21 mouse cellular contexts compared by ENCODE assay signal in the genomic region with DNA sequence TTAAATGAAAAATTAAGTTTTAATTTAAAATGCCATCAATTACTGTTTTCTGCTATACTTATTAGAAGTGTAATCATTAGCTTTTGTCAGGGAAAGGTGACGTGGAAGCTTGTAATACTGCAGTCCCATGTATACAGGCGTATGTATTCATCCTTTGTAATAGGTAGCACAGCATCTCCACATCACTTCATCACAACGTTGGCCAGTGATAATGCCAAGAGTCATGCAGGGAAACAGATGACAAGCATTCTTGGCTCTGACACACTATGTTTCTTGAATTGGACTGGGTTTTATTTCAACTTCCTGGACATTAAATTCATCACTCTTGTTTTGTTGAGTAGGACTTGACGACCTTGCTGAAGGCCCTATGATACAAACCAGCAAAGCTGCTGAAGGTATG.
DNase-seq lines count a peak whose midpoint lies in the region; ATAC-seq and TF ChIP-seq lines count a peak whose summit lies in the region.
"Had no signal": no experiment of that assay in that cellular context is flagged by ENCODE, and none has a peak within 500 bp of the region (broad histone marks: within the 10 kb centered on the region; RNA-seq: fewer than 3 reads in every experiment).

No protein-coding gene starts in this region.

- H3K27me3 ChIP-seq in midbrain, postnatal 0 days (ENCODE audit: insufficient read depth, low read length), result no peaks in the 10 kb centered on the region
- no peaks in the 10 kb centered on the region for H3K27me3 ChIP-seq in midbrain, embryonic 10.5 days (ENCODE audit: low read depth, poor library complexity, severe bottlenecking)
- H3K27me3 ChIP-seq: embryonic facial prominence, embryonic 13.5 days; forebrain, embryonic 12.5 days; heart, embryonic 15.5 days had no signal

- H3K27ac ChIP-seq in midbrain, postnatal 0 days (ENCODE audit: low read depth, low read length), result no peak overlapping the region
- no peak overlapping the region for H3K27ac ChIP-seq in midbrain, embryonic 10.5 days (replicated peaks)
- H3K27ac ChIP-seq: embryonic facial prominence, embryonic 13.5 days; forebrain, embryonic 12.5 days; heart, adult 2 months; heart, embryonic 15.5 days; hindbrain, embryonic 14.5 days had no signal

- H3K36me3 ChIP-seq in midbrain, postnatal 0 days (ENCODE audit: insufficient read depth, low read length), result no peaks in the 10 kb centered on the region
- no peaks in the 10 kb centered on the region for H3K36me3 ChIP-seq in midbrain, embryonic 10.5 days
- H3K36me3 ChIP-seq: embryonic facial prominence, embryonic 13.5 days; forebrain, embryonic 12.5 days; heart, embryonic 15.5 days had no signal

- H3K4me2 ChIP-seq in midbrain, postnatal 0 days (ENCODE audit: low read depth, low read length, poor library complexity, severe bottlenecking), result no peak overlapping the region
- H3K4me2 ChIP-seq: embryonic facial prominence, embryonic 13.5 days; forebrain, embryonic 12.5 days; heart, embryonic 11.5 days; heart, embryonic 15.5 days; hindbrain, embryonic 14.5 days had no signal

- no peak for ATAC-seq in midbrain, postnatal 0 days (ENCODE audit: low FRiP score)
- ATAC-seq: forebrain, postnatal 0 days; intestine, embryonic 16.5 days had no signal

- DNase-seq in midbrain, postnatal 0 days (ENCODE audit: low spot score), result peak; percentile 11
- no peak for DNase-seq in midbrain, embryonic 10.5 days (ENCODE audit: low spot score)
- peak; percentile 33 to 45 for DNase-seq in cerebellum, adult 18-20 months
- DNase-seq in cerebellum, adult 9-11 months, result peak; percentile 50
- DNase-seq in cerebellum, postnatal 36 days, result peak; percentile 9 to 44
- no peak for DNase-seq in adrenal gland, adult 18-20 months (ENCODE audit: low spot score in 2 of 2)
- no peak for DNase-seq in gastrocnemius, adult 18-20 months (ENCODE audit: low spot score)
- no peak for DNase-seq in frontal cortex, postnatal 36 days (ENCODE audit: low spot score in 2 of 2)
- DNase-seq: adrenal gland, adult 8-10 months; adrenal gland, postnatal 36 days; forebrain, postnatal 0 days; gastrocnemius, postnatal 10 days; heart, adult 2 months; heart, postnatal 14 days; kidney, adult 2 months had no signal

- H3K4me1 ChIP-seq in midbrain, postnatal 0 days (ENCODE audit: insufficient read depth, low read length), result no peaks in the 10 kb centered on the region
- no peaks in the 10 kb centered on the region for H3K4me1 ChIP-seq in midbrain, embryonic 10.5 days
- H3K4me1 ChIP-seq: embryonic facial prominence, embryonic 13.5 days; forebrain, embryonic 12.5 days; heart, embryonic 15.5 days had no signal

- H3K4me3 ChIP-seq in midbrain, postnatal 0 days (ENCODE audit: low read depth, low read length), result no peak overlapping the region
- no peak overlapping the region for H3K4me3 ChIP-seq in midbrain, embryonic 10.5 days
- H3K4me3 ChIP-seq: embryonic facial prominence, embryonic 13.5 days; forebrain, embryonic 12.5 days; heart, adult 2 months; heart, embryonic 15.5 days had no signal

- no peak overlapping the region for H3K9ac ChIP-seq in midbrain, postnatal 0 days (replicated peaks; ENCODE audit: low read length, poor library complexity, severe bottlenecking)
- H3K9ac ChIP-seq: embryonic facial prominence, embryonic 13.5 days; forebrain, embryonic 12.5 days; forebrain, postnatal 0 days; heart, embryonic 15.5 days; hindbrain, embryonic 14.5 days had no signal

- WGBS in midbrain, postnatal 0 days, result 92% methylated on average over 4 of the region's 4 CpGs
- 88% methylated on average over 4 of the region's 4 CpGs for WGBS in midbrain, embryonic 10.5 days

- H3K9me3 ChIP-seq in midbrain, postnatal 0 days (ENCODE audit: low read length), result no peaks in the 10 kb centered on the region
- no peaks in the 10 kb centered on the region for H3K9me3 ChIP-seq in midbrain, embryonic 10.5 days (replicated peaks)
- H3K9me3 ChIP-seq: embryonic facial prominence, embryonic 13.5 days; forebrain, embryonic 12.5 days; heart, embryonic 15.5 days had no signal

- no peak for TF ChIP-seq CTCF in midbrain, postnatal 0 days (IDR thresholded peaks at IDR 0.05)

Comparison
In these comparisons a context has a peak if more than half of its experiments do, and no peak if none do; other contexts are left out.
1. DNase-seq: peak in midbrain, postnatal 0 days (single experiment), cerebellum, adult 18-20 months (2 of 2), cerebellum, adult 9-11 months (single experiment) and cerebellum, postnatal 36 days (2 of 2); none in midbrain, embryonic 10.5 days (single experiment), adrenal gland, adult 18-20 months (0 of 2), gastrocnemius, adult 18-20 months (single experiment) and frontal cortex, postnatal 36 days (0 of 2).